Mouse (Mus musculus) lung, embryonic 15.5 days (tissue): Measurements from ENCODE around the gene Dnm3. TPM values are rescaled to one million over a fixed set of nuclear protein-coding genes. Genes with fewer than 3 reads are reported as not detected.

Experiments used
- ATAC-seq: fragments of 200-750 bp; cut with Nextera tagmentation; 2 replicates; pipeline ENCODE4 v1.8.0; 2017; ENCODE audit warnings: moderate number of reproducible peaks, borderline replicate concordance; ENCODE audit not compliant: low FRiP score, low TSS enrichment; ENCODE audit errors: extremely low read depth
- H3K27ac ChIP-seq: fragments of 300-500 bp; sonication (generic); 2 replicates; pipeline ENCODE4 v1.5.1; 2015; ENCODE audit warnings: moderate library complexity, mild to moderate bottlenecking, inconsistent platforms
- H3K27me3 ChIP-seq: fragments of 300-500 bp; sonication (generic); 2 replicates; pipeline ENCODE4 v1.6.1; 2015; ENCODE audit warnings: inconsistent platforms
- H3K36me3 ChIP-seq: fragments of 300-500 bp; sonication (generic); 2 replicates; pipeline ENCODE4 v1.6.1; 2015; ENCODE audit warnings: inconsistent platforms
- H3K4me1 ChIP-seq: fragments of 300-500 bp; sonication (generic); 2 replicates; pipeline ENCODE4 v1.6.1; 2015; ENCODE audit warnings: inconsistent platforms
- H3K4me2 ChIP-seq: fragments of 300-500 bp; sonication (generic); 2 replicates; pipeline ENCODE4 v1.6.1; 2015; ENCODE audit warnings: inconsistent platforms, mild to moderate bottlenecking, moderate library complexity
- H3K4me3 ChIP-seq: fragments of 300-500 bp; sonication (generic); 2 replicates; pipeline ENCODE4 v1.5.1; 2015; ENCODE audit warnings: mild to moderate bottlenecking, inconsistent platforms
- H3K9ac ChIP-seq: fragments of 300-500 bp; sonication (generic); 2 replicates; pipeline ENCODE4 v1.6.1; 2015; ENCODE audit warnings: inconsistent platforms
- H3K9me3 ChIP-seq: fragments of 300-500 bp; sonication (generic); 2 replicates; pipeline ENCODE4 v1.6.1; 2016; ENCODE audit warnings: inconsistent platforms
- WGBS: fragments of 180-500 bp; shearing (Covaris S2); methylation state at CpG from one replicate; pipeline ENCODE4 v1.1.7; 2015; 5-methylcytosine and 5-hydroxymethylcytosine counted together
- polyA plus RNA-seq: library from polyadenylated mRNA; unstranded; fragments of >200 nt; fragmentation: Nextera tagmentation; extraction: Ambion mirVana; gene quantifications from 2 replicates; pipeline ENCODE4 v1.2.1, GENCODE M21; 2015

Dnm3 gene
- polyA plus RNA-seq, 1 experiment from 2014 or later, result 2.7 TPM

DNA sequence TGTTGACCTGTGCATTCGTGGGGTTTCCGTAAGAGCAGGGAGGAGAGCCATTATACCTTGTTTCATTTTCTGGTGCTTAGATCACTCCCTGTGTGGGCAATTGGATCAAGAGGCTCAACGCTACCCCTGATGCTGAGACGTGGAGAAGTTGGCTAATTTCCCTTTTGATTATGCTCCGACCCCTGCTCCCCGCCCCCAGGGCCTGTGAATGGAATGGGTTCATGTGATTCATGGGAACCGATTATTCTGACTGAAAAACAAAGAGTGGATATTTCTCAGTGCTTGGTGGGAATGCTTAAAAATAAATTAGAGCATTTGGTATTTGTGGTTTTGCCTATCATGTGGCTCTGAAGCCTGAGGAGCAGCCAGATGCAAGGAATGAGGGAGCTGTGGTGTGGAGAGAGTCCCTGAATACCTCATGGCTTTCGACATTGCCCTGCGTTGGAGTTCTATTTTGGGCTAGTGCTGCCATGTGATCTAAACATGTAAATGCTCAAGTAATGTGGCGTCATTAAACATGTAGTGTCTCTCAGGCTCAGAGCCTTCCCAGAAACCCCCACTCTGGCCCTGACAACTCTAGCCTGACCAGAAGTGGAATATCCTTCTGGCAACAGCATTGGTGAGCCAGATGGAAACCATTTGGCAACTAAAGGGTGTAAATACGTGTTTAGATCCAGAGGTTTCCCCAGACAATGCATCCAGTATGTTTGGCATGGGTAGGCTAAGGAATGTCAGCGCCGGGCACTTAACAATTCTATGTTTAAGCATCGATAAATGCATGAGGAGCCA is 473.9 kb downstream of the Dnm3 start:
- Histone ChIP-seq H3K4me2 (peak overlapping the region; percentile 43; the same call in 1 of the 2 replicates), H3K4me3 (no peak overlapping the region), H3K27ac (peak overlapping the region; percentile 88), H3K9me3 (no peaks in the 10 kb centered on the region), H3K9ac (no peak overlapping the region), H3K27me3 (no peaks in the 10 kb centered on the region), H3K36me3 (no peaks in the 10 kb centered on the region), H3K4me1 (peaks cover 59% of the 10 kb centered on the region)
- WGBS, result 49% methylated on average over 14 of the region's 14 CpGs
- peak; percentile 46 for ATAC-seq

DNA sequence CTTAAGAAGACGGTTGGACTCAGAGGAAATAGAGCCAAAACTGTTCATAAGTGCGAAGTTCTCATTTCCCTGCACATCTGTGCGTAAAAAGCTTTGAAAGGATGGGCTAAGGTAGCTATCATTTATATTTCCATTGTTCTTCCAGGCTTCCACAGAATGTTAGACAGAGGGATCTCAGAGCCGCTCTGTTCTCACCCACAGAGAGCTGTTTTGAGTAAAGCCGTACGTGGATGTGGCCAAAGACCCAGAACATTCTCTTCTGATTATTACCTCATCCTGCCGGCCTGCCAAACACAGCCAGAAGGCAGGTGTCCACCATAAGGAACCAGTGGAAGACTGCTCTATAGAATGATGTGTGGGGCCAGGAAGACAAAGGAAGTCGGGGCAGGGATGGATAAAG is 476.5 kb downstream of the Dnm3 start:
- H3K9me3 ChIP-seq, result no peaks in the 10 kb centered on the region
- 70% methylated on average over 8 of the region's 8 CpGs for WGBS
- ATAC-seq, result no peak
- H3K9ac ChIP-seq, result no peak overlapping the region
- no peak overlapping the region for H3K4me2 ChIP-seq
- H3K36me3 ChIP-seq, result no peaks in the 10 kb centered on the region
- peaks cover 51% of the 10 kb centered on the region for H3K4me1 ChIP-seq
- H3K27ac ChIP-seq, result peak overlapping the region; percentile 71
- H3K4me3 ChIP-seq, result no peak overlapping the region
- no peaks in the 10 kb centered on the region for H3K27me3 ChIP-seq

DNA sequence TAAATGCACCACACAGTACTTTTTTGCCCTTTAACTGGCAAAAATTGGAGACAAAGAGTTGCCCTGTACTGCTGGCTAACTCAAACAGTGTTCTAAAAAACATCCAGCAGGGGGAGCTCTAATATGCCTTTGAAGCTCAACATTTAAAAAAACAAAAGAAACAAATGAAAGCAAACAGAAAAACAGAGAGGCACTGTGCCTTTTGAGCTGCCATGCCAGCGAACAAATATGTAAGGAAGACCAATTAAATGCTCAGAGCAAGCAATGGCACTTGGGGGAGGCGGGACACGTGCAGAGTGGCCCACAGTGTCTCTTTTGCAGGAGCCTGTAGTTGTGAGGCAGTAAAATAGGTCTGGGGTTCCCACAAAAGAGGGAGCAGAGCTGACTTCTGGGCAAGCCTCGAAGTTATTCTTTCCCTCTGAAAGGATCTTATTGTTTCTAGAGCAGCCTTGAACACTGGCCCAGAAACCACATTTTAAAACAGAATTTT is 477.9 kb downstream of the Dnm3 start:
- peaks cover 45% of the 10 kb centered on the region for H3K4me1 ChIP-seq
- peak overlapping the region; percentile 34 for H3K4me2 ChIP-seq
- peak overlapping the region; percentile 71 for H3K27ac ChIP-seq
- no peak overlapping the region for H3K4me3 ChIP-seq
- WGBS, result 3% methylated on average over 4 of the region's 4 CpGs
- ATAC-seq, result 0 out of 2 replicates have a peak, but pooled peaks have one; percentile 36
- no peaks in the 10 kb centered on the region for H3K9me3 ChIP-seq
- no peak overlapping the region for H3K9ac ChIP-seq
- H3K27me3 ChIP-seq, result no peaks in the 10 kb centered on the region
- no peaks in the 10 kb centered on the region for H3K36me3 ChIP-seq

DNA sequence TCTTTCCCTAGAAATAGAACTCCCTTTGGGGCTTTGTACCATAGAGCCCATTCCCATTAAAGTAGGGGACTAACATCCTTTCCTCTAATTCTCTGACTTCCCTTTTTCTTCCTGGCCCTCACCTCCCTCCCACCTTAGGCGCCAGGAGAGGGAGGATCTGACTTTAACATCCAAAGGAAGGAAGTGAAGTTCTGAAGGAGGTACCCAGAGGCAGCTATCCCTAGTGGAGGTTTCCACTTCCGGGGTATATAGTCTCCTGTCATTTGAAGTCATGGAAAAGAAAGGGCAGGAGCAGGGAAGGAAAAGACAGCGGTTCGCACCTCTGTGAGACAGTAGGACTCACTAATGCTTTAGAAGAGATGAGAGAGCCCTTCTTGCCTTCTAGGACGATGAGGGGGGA is 478.5 kb downstream of the Dnm3 start:
- 36% methylated on average over 5 of the region's 5 CpGs for WGBS

DNA sequence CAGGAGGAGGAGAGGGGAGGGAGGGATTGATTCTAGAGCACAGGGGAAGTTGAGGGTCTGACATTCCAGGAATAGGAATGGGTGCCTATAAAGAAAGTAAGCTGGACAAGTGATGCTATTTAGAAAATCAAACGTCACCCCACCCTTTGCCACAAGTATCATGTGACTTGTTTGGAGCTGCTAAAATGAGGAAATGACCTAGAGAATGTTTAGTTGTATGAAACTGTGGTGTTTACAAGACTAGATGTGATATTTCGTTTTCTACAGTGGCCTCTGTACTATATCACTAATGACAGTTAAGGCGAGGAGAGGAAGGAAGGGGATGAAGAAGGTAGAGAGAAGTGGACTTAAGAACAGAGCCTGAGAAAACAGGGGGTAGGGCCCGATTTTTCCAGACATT is 479.1 kb downstream of the Dnm3 start:
- H3K9ac ChIP-seq, result no peak overlapping the region

More for the DNA sequence above, 478.5 kb downstream of the Dnm3 start:
- ATAC-seq, result no peak
- Histone ChIP-seq H3K9me3 (no peaks in the 10 kb centered on the region), H3K4me1 (peaks cover 39% of the 10 kb centered on the region), H3K27ac (peak overlapping the region; percentile 71), H3K4me2 (no peak overlapping the region), H3K4me3 (no peak overlapping the region), H3K36me3 (no peaks in the 10 kb centered on the region), H3K9ac (no peak overlapping the region), H3K27me3 (no peaks in the 10 kb centered on the region)

DNA sequence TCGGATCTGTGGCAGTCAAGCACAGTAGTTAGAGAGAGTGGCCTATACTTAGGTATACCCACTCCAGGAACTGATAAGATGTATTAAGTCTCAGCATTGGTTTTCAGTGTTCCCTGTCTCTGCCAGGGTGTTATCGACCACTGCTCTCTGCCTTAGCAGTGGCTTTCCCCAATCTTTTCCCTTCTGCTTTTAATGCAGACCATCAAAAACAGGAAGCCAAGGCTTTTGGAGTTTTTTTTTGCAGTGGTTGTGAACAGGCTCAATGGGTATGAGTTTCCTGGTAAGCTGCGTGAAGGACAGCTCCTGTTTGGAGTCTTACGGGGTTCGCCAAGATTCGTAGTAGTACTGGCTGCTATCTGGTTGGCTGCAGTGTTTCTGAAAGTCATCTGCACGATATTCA is 485.4 kb downstream of the Dnm3 start:
- no peaks in the 10 kb centered on the region for H3K27me3 ChIP-seq
- no peaks in the 10 kb centered on the region for H3K4me1 ChIP-seq
- no peak overlapping the region for H3K9ac ChIP-seq
- no peaks in the 10 kb centered on the region for H3K9me3 ChIP-seq
- no peaks in the 10 kb centered on the region for H3K36me3 ChIP-seq
- 88% methylated on average over 7 of the region's 7 CpGs for WGBS
- H3K4me2 ChIP-seq, result no peak overlapping the region
- H3K4me3 ChIP-seq, result no peak overlapping the region
- ATAC-seq, result no peak
- no peak overlapping the region for H3K27ac ChIP-seq

More for the DNA sequence above, 479.1 kb downstream of the Dnm3 start:
- no peak overlapping the region for H3K4me2 ChIP-seq
- no peaks in the 10 kb centered on the region for H3K36me3 ChIP-seq
- H3K27me3 ChIP-seq, result no peaks in the 10 kb centered on the region
- no peaks in the 10 kb centered on the region for H3K9me3 ChIP-seq
- H3K4me3 ChIP-seq, result no peak overlapping the region
- H3K4me1 ChIP-seq, result peaks cover 33% of the 10 kb centered on the region
- H3K27ac ChIP-seq, result no peak overlapping the region
- ATAC-seq, result no peak
- 40% methylated on average over 4 of the region's 4 CpGs for WGBS

DNA sequence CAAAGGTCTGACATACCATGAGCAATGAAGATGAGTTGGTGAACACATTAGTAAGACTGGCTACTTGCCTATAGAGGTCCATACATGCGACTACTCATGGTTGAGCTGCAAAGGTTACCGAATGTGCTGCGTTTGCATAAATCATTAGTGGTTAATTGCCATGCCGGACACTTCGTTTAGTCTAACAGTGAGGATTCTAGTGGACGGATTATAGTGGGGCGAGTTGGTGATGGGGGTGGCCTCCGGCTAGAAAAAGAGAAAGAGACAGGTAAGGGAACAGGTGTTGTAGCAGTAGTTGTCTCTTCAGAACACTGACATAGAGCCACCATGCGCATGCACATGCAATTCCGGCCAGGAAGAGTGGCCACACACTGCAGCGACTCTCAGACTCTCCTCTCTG is 486.0 kb downstream of the Dnm3 start:
- no peaks in the 10 kb centered on the region for H3K4me1 ChIP-seq

DNA sequence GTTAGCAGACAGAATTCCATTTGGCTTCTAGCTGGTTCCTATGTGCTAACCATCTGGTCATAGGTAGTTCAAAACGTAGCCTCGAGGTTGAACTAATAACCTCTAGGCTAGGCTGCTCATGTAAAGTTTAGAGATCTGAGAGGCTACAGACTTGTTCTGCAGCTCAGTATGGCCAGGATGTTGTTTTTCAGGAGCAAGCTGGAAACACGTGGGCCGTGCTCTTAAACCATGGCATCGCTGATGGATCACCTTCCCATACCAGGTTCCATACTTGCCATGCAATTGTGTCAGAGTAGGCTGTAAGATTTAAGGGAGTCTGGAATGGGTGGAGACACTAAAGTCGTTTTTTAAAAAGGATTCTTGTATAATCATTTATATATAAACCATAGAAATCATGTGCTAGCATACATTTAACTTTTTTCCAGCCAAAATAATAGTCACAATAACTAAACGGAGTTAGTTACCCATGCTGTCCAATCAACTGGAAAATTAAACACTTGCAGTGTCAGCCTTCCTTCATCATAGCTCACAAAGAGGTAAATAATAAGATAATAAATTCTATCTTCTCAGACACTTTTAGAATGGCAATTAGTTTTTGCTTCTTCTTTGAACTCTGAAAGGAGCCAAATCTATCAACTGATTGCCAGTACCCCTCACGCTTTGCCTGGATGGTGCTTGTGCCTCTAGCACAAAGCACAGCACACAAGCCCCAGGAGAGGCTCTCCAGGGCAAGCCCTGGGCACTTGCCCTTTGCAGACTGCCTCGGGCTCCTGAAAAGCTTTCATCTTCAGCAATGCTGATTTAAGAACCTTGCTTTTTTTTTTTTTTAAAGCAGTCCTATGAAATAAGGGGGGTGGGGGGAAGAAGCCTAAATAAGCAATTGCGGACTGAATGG is 486.9 kb downstream of the Dnm3 start:
- no peak overlapping the region for H3K4me2 ChIP-seq
- 57% methylated on average over 10 of the region's 10 CpGs for WGBS
- H3K4me3 ChIP-seq, result no peak overlapping the region
- no peaks in the 10 kb centered on the region for H3K27me3 ChIP-seq
- no peak for ATAC-seq
- H3K36me3 ChIP-seq, result no peaks in the 10 kb centered on the region
- H3K9me3 ChIP-seq, result no peaks in the 10 kb centered on the region
- H3K4me1 ChIP-seq, result no peaks in the 10 kb centered on the region
- H3K9ac ChIP-seq, result no peak overlapping the region
- no peak overlapping the region for H3K27ac ChIP-seq

More for the DNA sequence above, 486.0 kb downstream of the Dnm3 start:
- no peak overlapping the region for H3K27ac ChIP-seq
- ATAC-seq, result no peak
- H3K27me3 ChIP-seq, result no peaks in the 10 kb centered on the region
- H3K9me3 ChIP-seq, result no peaks in the 10 kb centered on the region
- H3K9ac ChIP-seq, result no peak overlapping the region
- no peak overlapping the region for H3K4me3 ChIP-seq
- 93% methylated on average over 11 of the region's 11 CpGs for WGBS
- H3K36me3 ChIP-seq, result no peaks in the 10 kb centered on the region
- H3K4me2 ChIP-seq, result no peak overlapping the region

DNA sequence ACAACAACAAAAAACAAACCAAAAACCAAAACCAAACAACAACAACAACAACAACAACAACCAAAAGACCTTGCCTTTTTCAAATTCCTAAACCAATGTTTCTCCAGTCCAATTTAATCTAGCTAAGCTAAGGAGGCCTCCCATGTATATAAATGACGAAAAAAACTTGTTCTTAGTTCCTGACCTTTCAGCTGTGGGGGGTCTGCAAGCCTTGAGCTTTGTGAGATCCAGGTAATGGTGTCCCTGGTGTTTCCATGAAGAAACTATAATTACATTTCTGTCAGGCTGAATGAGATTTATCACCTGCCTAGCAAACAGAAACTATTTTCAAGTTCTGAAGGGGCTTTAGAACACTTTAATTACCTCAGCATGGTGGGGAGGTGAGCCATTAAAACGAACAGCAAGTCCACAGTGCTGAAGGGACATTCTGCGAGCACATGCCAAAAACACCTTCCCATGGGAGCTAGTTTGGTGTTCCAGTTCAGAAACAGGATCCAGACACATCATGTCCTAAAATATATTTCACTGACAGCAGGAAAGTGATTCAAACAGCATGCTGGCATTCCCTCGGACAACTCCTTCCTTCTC is 493.8 kb downstream of the Dnm3 start:
- ATAC-seq, result no peak
- Histone ChIP-seq H3K9ac (no peak overlapping the region), H3K27me3 (no peaks in the 10 kb centered on the region), H3K4me2 (no peak overlapping the region), H3K27ac (no peak overlapping the region), H3K9me3 (no peaks in the 10 kb centered on the region), H3K36me3 (no peaks in the 10 kb centered on the region), H3K4me1 (no peaks in the 10 kb centered on the region), H3K4me3 (no peak overlapping the region)
- WGBS, result 42% methylated on average over 4 of the region's 4 CpGs

DNA sequence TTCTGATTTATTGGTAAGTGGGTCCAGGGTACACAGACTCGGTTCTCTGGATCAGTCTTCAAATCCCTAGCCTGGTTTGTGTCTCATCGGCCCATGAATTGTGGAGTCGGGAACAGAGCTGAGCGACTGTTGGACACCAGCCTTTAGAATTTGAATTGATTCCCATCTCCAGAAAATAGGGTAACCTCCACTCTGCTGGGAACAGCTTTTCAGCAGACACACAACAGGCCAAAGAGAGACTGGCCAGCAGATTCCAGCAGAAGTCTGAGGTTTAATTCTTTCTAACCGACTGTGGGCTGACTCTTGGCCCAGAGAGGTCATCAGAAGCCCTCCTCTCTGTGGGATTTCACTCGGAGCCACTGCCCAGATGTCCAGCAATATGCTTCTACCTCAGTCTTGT is 494.4 kb downstream of the Dnm3 start:
- Histone ChIP-seq H3K9me3 (no peaks in the 10 kb centered on the region), H3K27me3 (no peaks in the 10 kb centered on the region), H3K4me3 (no peak overlapping the region), H3K9ac (no peak overlapping the region), H3K4me1 (no peaks in the 10 kb centered on the region), H3K36me3 (no peaks in the 10 kb centered on the region), H3K27ac (no peak overlapping the region), H3K4me2 (no peak overlapping the region)
- WGBS, result 73% methylated on average over 6 of the region's 6 CpGs
- ATAC-seq, result no peak

DNA sequence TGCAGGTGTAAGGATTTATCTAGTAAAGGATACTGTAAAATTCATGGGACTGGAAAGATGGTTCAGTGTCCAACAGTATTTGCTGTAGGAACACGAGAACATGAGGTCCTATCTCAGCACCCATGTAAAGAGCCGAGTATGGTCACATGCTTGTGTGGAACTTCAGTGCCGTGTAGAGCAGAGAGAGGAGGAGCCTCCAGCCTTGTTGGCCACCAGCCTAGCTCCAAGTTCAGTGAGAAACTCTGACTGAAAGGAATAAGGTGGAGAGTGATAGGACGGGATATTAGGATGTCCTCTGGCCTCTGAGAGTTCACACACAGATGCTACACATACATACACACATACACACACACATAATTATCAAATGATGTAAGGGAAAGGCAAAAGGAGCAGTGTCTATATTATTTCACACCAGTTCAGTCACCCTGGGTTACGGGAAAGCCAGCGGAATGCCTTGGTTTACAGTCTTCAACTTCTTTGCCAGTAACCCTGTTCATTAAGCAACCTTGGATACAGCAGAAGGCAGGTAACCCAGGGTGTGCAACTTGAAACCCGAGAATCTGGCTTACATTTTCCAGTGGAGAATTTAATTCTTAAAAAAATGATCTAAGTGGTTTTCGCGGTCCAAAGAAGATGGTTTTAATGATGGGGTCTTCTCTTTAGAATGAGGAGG is 497.1 kb downstream of the Dnm3 start:
- Histone ChIP-seq H3K27me3 (no peaks in the 10 kb centered on the region), H3K9ac (no peak overlapping the region), H3K9me3 (no peaks in the 10 kb centered on the region), H3K36me3 (no peaks in the 10 kb centered on the region), H3K27ac (no peak overlapping the region), H3K4me3 (no peak overlapping the region), H3K4me1 (peaks cover 9% of the 10 kb centered on the region), H3K4me2 (no peak overlapping the region)
- ATAC-seq, result no peak
- 71% methylated on average over 9 of the region's 9 CpGs for WGBS
